Mouse (Mus musculus) lung, embryonic 14.5 days (tissue): ENCODE measurements around the gene Blmh. TPM values are rescaled to one million over a fixed set of nuclear protein-coding genes. Genes with fewer than 3 reads are reported as not detected.

Experiments used
- ATAC-seq: fragments of 200-750 bp; cut with Nextera tagmentation; 2 replicates; pipeline ENCODE4 v1.8.0; 2017; ENCODE audit warnings: mild to moderate bottlenecking, moderate TSS enrichment, moderate library complexity; ENCODE audit not compliant: insufficient read depth
- DNase-seq: peaks from one replicate; pipeline ENCODE4 v3.0.0-alpha.2; 2015
- H3K27ac ChIP-seq: fragments of 300-500 bp; sonication (generic); 2 replicates; pipeline ENCODE4 v1.5.1; 2014; ENCODE audit warnings: low read depth, mild to moderate bottlenecking, moderate library complexity
- H3K27me3 ChIP-seq: fragments of 300-500 bp; sonication (generic); 2 replicates; pipeline ENCODE4 v1.6.1; 2014; ENCODE audit warnings: low read length, control low read depth; ENCODE audit not compliant: insufficient read depth
- H3K36me3 ChIP-seq: fragments of 300-500 bp; sonication (generic); 2 replicates; pipeline ENCODE4 v1.6.1; 2014; ENCODE audit warnings: control low read depth; ENCODE audit not compliant: insufficient read depth
- H3K4me1 ChIP-seq: fragments of 300-500 bp; sonication (generic); 2 replicates; pipeline ENCODE4 v1.6.1; 2014; ENCODE audit warnings: antibody characterized with exemption, control low read depth; ENCODE audit not compliant: insufficient read depth
- H3K4me2 ChIP-seq: fragments of 300-500 bp; sonication (generic); 2 replicates; pipeline ENCODE4 v1.6.1; 2014; ENCODE audit warnings: mild to moderate bottlenecking
- H3K4me3 ChIP-seq: fragments of 300-500 bp; sonication (generic); 2 replicates; pipeline ENCODE4 v1.5.1; 2014; ENCODE audit warnings: low read depth, low read length
- H3K9ac ChIP-seq: fragments of 300-500 bp; sonication (generic); 2 replicates; pipeline ENCODE4 v1.6.1; 2014
- H3K9me3 ChIP-seq: fragments of 300-500 bp; sonication (generic); 2 replicates; pipeline ENCODE4 v1.6.1; 2016; ENCODE audit warnings: low read depth, low read length, control low read depth
- CTCF ChIP-seq: IDR thresholded peaks from 2 replicates; pipeline ENCODE4 v1.5.1; 2016; ENCODE audit warnings: antibody characterized with exemption, low read depth
- WGBS: fragments of 180-500 bp; shearing (Covaris S2); extraction: QIAGEN DNeasy Blood & Tissue Kit; methylation state at CpG from one replicate; pipeline ENCODE4 v1.1.7; 2014; 5-methylcytosine and 5-hydroxymethylcytosine counted together
- polyA plus RNA-seq: library from polyadenylated mRNA; unstranded; fragments of >200 nt; fragmentation: Nextera tagmentation; extraction: Ambion mirVana; gene quantifications from 2 replicates; pipeline ENCODE4 v1.2.1, GENCODE M21; 2014

Blmh gene
- polyA plus RNA-seq, 1 experiment from 2014 or later: 160 TPM

DNA sequence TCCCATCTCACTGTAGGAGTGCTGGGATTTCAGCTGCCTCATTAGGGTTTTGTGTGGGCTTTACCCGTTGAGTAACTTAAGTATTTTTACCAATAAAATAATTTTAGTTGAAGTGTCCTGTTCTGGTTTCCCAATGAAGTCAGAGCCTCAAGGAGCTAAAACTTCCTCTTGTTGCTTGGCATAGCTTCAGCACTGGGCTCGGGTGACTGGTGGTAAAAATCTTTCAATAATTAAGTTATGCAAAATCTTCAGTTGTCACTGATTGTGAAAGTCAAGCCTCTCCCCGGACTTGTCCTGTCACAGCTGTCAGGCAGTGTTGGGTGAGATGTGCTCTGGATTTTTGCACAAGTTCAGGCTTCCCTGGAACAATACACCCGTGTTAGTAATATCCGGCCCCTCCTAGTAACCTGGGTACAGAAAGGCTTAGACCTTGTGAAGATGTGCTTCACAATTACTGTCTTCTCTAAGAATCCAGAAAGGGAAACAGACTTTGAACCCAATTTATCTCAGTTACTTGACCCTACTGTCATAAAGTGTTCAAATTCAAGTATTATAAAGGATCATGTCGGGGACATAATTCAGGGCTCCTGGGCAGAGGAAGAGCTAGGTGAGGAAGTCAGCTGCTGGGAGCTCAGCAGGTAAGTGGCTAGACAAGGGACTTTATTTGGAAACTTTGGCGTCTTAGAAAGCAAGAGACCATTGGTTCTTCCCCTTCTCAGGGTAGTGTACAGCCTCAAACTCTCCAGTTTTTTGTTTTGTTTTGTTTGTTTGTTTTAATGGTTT lies 22.8 kb upstream of the Blmh start, which contains the start of gene Tmigd1:
Gene Tmigd1, plus strand, starts transcription at position 581 of the 783 bp plus-strand sequence.
- no peak within 1 kb of the TSS for H3K9ac ChIP-seq
- no peaks in the 10 kb centered on the region for H3K9me3 ChIP-seq
- no peak for TF ChIP-seq CTCF
- DNase-seq (no peak), ATAC-seq (no peak)
- H3K4me2 ChIP-seq: no peak within 1 kb of the TSS
- no peak within 1 kb of the TSS for H3K27ac ChIP-seq
- no peak within 1 kb of the TSS for H3K4me3 ChIP-seq
- 60% methylated on average over 7 of the region's 7 CpGs for WGBS
- H3K36me3 ChIP-seq: no peaks in the 10 kb centered on the region
- H3K4me1 ChIP-seq: peaks cover 4% of the 10 kb centered on the region; the same call in 1 of the 2 replicates
- H3K27me3 ChIP-seq: no peaks in the 10 kb centered on the region

DNA sequence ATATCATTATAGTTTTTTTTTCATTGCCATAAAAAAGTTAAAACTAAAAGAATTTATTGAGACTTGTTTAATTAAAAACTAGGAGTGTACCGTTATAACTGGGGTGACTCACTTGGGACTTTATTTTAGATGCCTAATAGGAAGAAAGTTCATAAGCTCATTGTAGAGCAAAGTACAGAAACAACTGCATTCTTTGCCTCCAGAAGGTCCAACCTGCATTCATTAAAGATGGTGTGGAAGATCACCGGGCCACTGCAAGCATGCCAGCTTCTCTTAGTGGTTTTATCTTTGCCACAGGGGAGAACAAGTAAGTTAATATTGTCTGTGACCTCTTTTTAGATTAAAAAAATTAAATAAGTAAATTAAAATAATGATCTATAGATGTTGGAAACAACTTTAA lies 20.3 kb upstream of the Blmh start:
- TF ChIP-seq CTCF: no peak
- DNase-seq (no peak), ATAC-seq (no peak)
- Histone ChIP-seq H3K27me3 (no peaks in the 10 kb centered on the region), H3K9ac (no peak overlapping the region), H3K4me1 (no peaks in the 10 kb centered on the region), H3K27ac (no peak overlapping the region), H3K9me3 (no peaks in the 10 kb centered on the region), H3K36me3 (no peaks in the 10 kb centered on the region), H3K4me2 (no peak overlapping the region), H3K4me3 (no peak overlapping the region)
- WGBS: 85% methylated on average over 2 of the region's 2 CpGs

DNA sequence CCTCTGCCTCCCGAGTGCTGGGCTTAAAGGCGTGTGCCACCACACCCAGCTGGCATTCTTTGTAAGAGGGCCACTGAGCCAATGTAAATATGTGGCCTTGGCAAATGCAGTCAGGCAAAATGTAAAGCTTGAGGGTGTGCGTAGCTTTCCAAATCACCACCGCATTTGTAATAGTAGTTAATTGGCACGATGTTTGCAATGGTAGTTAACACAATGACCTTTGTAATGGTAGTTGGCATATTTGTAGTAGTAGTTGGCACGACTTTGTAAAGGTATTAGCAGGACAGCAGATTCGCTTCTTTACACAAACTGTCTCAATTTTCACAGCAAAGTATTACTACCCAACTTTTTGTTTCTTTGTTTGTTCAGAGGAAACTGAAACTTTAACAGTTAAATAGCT lies 16.0 kb upstream of the Blmh start:
- H3K27me3 ChIP-seq: no peaks in the 10 kb centered on the region
- no peak for ATAC-seq
- peaks cover 19% of the 10 kb centered on the region; the same call in 1 of the 2 replicates for H3K4me1 ChIP-seq
- no peak overlapping the region for H3K4me2 ChIP-seq
- no peak for DNase-seq
- no peak overlapping the region for H3K4me3 ChIP-seq
- H3K9ac ChIP-seq: no peak overlapping the region
- no peak for TF ChIP-seq CTCF
- H3K36me3 ChIP-seq: no peaks in the 10 kb centered on the region
- no peaks in the 10 kb centered on the region for H3K9me3 ChIP-seq
- no peak overlapping the region for H3K27ac ChIP-seq
- WGBS: 86% methylated on average over 7 of the region's 7 CpGs

DNA sequence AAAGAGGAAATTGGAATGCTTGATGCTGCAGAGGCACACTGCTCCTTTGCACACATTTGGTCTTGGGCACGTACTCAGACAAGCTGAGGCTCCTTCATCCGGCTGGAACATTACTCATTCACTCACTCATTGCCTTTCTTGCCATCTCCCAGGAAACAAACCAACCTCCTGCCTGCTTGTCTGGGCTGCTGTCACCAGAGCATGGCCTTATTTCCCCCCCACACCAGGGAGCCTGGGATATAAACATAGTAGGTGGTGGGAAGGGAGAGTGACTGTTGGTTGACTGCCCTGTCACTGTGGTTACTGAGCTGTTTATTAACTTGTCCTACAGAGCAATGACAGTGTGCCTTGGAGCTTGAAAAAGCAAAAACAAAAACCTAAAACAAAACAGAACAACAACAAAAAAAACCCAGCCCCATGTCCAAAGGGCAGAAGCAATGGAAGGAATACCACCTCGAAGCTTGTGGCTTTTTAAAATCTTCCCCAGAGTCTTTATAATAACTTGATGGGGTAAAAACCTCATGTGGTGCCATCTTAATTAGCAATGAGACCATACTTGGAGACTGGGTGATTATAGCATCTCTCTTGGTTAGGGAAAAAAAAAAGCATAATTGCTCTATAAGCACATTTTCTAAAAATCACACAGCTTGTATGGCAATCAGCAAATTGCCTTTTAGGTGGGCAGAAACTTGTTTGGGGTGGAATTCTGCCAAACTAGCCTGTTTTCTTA lies 13.1 kb upstream of the Blmh start:
- Histone ChIP-seq H3K4me3 (no peak overlapping the region), H3K4me2 (no peak overlapping the region), H3K27me3 (no peaks in the 10 kb centered on the region), H3K9me3 (no peaks in the 10 kb centered on the region), H3K27ac (peak overlapping the region; percentile 63), H3K4me1 (peaks cover 19% of the 10 kb centered on the region; the same call in 1 of the 2 replicates), H3K9ac (no peak overlapping the region), H3K36me3 (no peaks in the 10 kb centered on the region)
- 27% methylated on average over 3 of the region's 3 CpGs for WGBS
- no peak for TF ChIP-seq CTCF
- ATAC-seq: peak; percentile 85
- DNase-seq: peak; percentile 69

DNA sequence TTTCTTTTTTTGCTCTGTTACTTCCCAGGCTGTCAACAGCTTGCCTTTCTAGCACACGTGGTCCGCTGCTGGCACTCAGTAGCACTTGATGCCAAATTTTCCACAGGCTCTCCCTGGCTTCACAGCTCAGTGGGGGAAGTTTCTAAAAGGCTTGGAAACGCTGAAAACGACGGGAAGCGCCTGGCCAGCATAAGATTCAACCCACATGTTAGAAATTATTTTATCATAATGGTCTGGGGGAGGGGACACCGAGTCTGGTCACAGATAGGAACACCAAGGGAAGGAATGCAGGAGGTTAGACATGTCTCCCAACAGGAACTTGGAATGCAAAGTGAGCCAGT lies 12.6 kb upstream of the Blmh start:
- peak; percentile 80 for DNase-seq
- Histone ChIP-seq H3K27ac (peak overlapping the region; percentile 63), H3K4me3 (no peak overlapping the region), H3K9ac (no peak overlapping the region), H3K27me3 (no peaks in the 10 kb centered on the region), H3K36me3 (no peaks in the 10 kb centered on the region), H3K4me1 (peaks cover 21% of the 10 kb centered on the region; the same call in 1 of the 2 replicates), H3K9me3 (no peaks in the 10 kb centered on the region), H3K4me2 (peak overlapping the region; percentile 4; the same call in 1 of the 2 replicates)
- peak; percentile 73; the same call in 1 of the 2 replicates for ATAC-seq
- 21% methylated on average over 7 of the region's 7 CpGs for WGBS
- no peak for TF ChIP-seq CTCF

DNA sequence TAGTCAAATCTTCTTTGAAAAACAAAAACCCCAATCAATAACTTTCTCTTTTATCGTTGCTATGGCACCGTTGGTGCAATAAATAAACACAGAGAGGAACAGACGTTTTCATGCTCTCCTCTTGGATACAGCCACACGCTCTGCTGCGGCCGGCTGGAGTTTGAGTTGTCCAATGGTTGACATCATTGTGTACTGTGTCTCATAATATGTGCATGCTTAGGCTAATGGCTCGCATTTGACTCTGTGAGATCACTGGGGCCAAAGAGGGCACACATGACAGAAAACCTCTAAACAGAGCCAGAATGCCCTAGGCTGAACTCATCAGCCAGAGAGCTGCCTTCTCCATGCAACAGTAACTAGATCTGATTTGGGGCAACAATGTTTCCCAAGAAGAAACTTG lies 10.2 kb upstream of the Blmh start:
- H3K27me3 ChIP-seq: no peaks in the 10 kb centered on the region
- H3K4me3 ChIP-seq: no peak overlapping the region
- no peak overlapping the region for H3K9ac ChIP-seq
- 38% methylated on average over 7 of the region's 7 CpGs for WGBS
- peaks cover 27% of the 10 kb centered on the region; the same call in 1 of the 2 replicates for H3K4me1 ChIP-seq
- DNase-seq (peak; percentile 25), ATAC-seq (no peak)
- no peaks in the 10 kb centered on the region for H3K9me3 ChIP-seq
- no peak overlapping the region for H3K27ac ChIP-seq
- TF ChIP-seq CTCF: no peak
- H3K4me2 ChIP-seq: no peak overlapping the region
- H3K36me3 ChIP-seq: no peaks in the 10 kb centered on the region
